Mouse (Mus musculus): ENCODE measurements around the gene Slco2b1. TPM values are rescaled to one million over a fixed set of nuclear protein-coding genes. Genes with fewer than 3 reads are reported as not detected.
A peak's percentile ranks its signal among the peaks of the same experiment; 100 is the strongest.

Gene Slco2b1
- polyA plus RNA-seq, 1 experiment from 2014 or later = 3.4 TPM

DNA sequence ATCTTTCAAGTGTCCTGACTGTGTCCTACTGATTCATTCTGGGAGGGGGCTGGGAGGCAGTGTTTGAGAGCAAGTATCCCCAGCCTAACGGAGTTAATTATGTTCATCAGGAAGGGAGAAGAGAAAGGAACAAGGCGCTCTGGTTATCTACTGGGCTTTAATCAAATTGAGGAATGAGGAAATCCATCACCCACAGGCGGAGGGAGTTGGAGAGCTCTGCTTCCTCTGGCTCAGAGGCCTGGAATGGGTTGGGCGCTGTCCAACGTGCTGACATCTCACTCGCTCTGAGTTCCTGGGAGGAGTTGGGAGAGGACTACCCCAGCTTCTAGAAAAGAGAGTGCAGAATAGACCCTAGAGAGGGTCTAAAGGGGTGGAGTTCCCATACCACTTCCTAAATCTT lies 62.5 kb downstream of the Slco2b1 start:
- no peak overlapping the region for H3K4me3 ChIP-seq (ENCODE audit: low read depth, low read length)
- H3K36me3 ChIP-seq (ENCODE audit: control insufficient read depth, insufficient read depth, low read length) = no peaks in the 10 kb centered on the region
- no peak for ATAC-seq (ENCODE audit: low read depth)
- H3K4me2 ChIP-seq (ENCODE audit: low read depth, low read length) = no peak overlapping the region
- peaks cover 15% of the 10 kb centered on the region for H3K4me1 ChIP-seq (ENCODE audit: control insufficient read depth, insufficient read depth, low read length)
- no peak overlapping the region for H3K27ac ChIP-seq (ENCODE audit: low read depth, low read length)
- H3K9ac ChIP-seq (replicated peaks; ENCODE audit: low read depth, low read length) = no peak overlapping the region
- WGBS = 8% methylated on average over 6 of the region's 6 CpGs
- H3K27me3 ChIP-seq (ENCODE audit: control insufficient read depth, insufficient read depth, low read length) = no peaks in the 10 kb centered on the region
- no peaks in the 10 kb centered on the region for H3K9me3 ChIP-seq (ENCODE audit: control insufficient read depth, low read length)

- no peak for ATAC-seq (ENCODE audit: low read depth)
- H3K9ac ChIP-seq (replicated peaks; ENCODE audit: low read depth, low read length) = no peak overlapping the region
- no peak overlapping the region for H3K27ac ChIP-seq (ENCODE audit: low read depth, low read length)
- no peak overlapping the region for H3K4me3 ChIP-seq (ENCODE audit: low read depth, low read length)
- H3K4me2 ChIP-seq (ENCODE audit: low read depth, low read length) = no peak overlapping the region
- H3K27me3 ChIP-seq (ENCODE audit: control insufficient read depth, insufficient read depth, low read length) = no peaks in the 10 kb centered on the region
- peaks cover 6% of the 10 kb centered on the region; the same call in 1 of the 2 replicates for H3K4me1 ChIP-seq (ENCODE audit: control insufficient read depth, insufficient read depth, low read length)
- WGBS = 79% methylated on average over 7 of the region's 7 CpGs
- H3K36me3 ChIP-seq (ENCODE audit: control insufficient read depth, insufficient read depth, low read length) = no peaks in the 10 kb centered on the region
- H3K9me3 ChIP-seq (ENCODE audit: control insufficient read depth, low read length) = no peaks in the 10 kb centered on the region
These were observed 66.4 kb downstream of the Slco2b1 start for GRCm38 (mm10) chr7:99644701-99645100.

- H3K9me3 ChIP-seq (ENCODE audit: control insufficient read depth, low read length) = no peaks in the 10 kb centered on the region
These were observed 69.1 kb downstream of the Slco2b1 start for GRCm38 (mm10) chr7:99642078-99642477.

GRCm38 (mm10) chr7:99641245-99641644 lies 69.9 kb downstream of the Slco2b1 start:
- Histone ChIP-seq H3K27ac (ENCODE audit: low read depth, low read length) (no peak overlapping the region), H3K36me3 (ENCODE audit: control insufficient read depth, insufficient read depth, low read length) (no peaks in the 10 kb centered on the region), H3K9me3 (ENCODE audit: control insufficient read depth, low read length) (no peaks in the 10 kb centered on the region), H3K4me2 (ENCODE audit: low read depth, low read length) (no peak overlapping the region), H3K4me3 (ENCODE audit: low read depth, low read length) (no peak overlapping the region), H3K4me1 (ENCODE audit: control insufficient read depth, insufficient read depth, low read length) (no peaks in the 10 kb centered on the region), H3K27me3 (ENCODE audit: control insufficient read depth, insufficient read depth, low read length) (no peaks in the 10 kb centered on the region), H3K9ac (replicated peaks; ENCODE audit: low read depth, low read length) (no peak overlapping the region)
- WGBS = 49% methylated on average over 4 of the region's 4 CpGs
- ATAC-seq (ENCODE audit: low read depth) = no peak

More at GRCm38 (mm10) chr7:99642078-99642477, 69.1 kb downstream of the Slco2b1 start:
- no peaks in the 10 kb centered on the region for H3K4me1 ChIP-seq (ENCODE audit: control insufficient read depth, insufficient read depth, low read length)
- 69% methylated on average over 3 of the region's 3 CpGs for WGBS
- H3K4me2 ChIP-seq (ENCODE audit: low read depth, low read length) = no peak overlapping the region
- H3K27ac ChIP-seq (ENCODE audit: low read depth, low read length) = no peak overlapping the region
- H3K36me3 ChIP-seq (ENCODE audit: control insufficient read depth, insufficient read depth, low read length) = no peaks in the 10 kb centered on the region
- no peak overlapping the region for H3K9ac ChIP-seq (replicated peaks; ENCODE audit: low read depth, low read length)
- H3K27me3 ChIP-seq (ENCODE audit: control insufficient read depth, insufficient read depth, low read length) = no peaks in the 10 kb centered on the region
- ATAC-seq (ENCODE audit: low read depth) = no peak
- H3K4me3 ChIP-seq (ENCODE audit: low read depth, low read length) = no peak overlapping the region

DNA sequence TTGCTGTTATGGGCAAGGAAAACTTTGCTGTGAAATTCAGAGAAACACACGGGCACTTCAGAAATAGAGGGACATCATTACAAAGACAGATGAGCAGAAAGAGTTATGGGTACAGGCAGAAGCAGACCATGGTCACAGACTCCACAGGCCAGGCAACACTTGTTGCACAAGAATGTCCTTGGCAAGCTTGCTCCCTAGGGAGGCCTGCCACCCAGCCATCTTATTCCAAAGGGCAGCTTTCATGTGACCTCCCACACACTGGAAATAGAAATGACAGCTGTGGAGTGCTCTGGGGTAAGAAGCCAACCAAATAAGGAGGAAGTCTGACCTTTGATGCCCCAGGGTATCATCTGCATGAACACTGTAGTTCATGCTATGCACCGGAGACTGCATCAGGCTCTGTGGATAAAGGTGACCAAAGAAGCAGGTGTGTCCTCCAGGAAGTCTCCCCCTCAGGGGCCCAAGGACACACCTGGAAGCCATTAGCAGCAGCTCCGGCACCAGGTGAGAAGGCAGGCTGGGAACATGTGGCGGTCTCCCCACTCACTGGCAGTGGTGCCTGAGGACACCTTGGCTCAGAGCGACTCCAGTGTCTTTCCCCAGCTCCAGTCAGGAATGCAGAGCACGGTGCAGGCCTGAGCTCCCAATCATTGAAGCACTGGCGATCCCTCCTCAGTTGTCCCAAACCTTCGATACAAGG lies 77.0 kb downstream of the Slco2b1 start:
- ATAC-seq (ENCODE audit: low read depth) = no peak
- 83% methylated on average over 8 of the region's 8 CpGs for WGBS
- H3K27ac ChIP-seq (ENCODE audit: low read depth, low read length) = no peak overlapping the region

DNA sequence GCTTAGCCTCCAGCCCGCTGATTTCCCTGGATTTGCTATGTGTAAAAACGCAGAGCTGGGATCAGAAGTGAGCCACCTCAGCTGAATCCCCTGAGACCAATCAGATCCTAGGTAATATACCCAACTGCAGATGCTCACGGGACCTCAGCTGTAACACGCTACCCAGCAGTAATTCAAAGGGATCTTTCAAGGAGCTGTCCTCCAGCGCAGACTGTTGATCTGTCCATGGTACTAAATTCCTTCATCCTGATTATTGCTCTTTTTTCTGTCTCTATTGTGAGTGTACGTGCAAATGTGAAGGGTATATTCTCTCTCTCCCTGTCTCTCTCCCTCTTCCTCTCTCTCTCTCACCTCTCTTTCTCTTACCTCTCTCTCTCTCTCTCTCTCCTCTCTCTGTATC lies 78.9 kb downstream of the Slco2b1 start:
- Histone ChIP-seq H3K27me3 (ENCODE audit: control insufficient read depth, insufficient read depth, low read length) (peaks cover 8% of the 10 kb centered on the region), H3K27ac (ENCODE audit: low read depth, low read length) (no peak overlapping the region), H3K4me1 (ENCODE audit: control insufficient read depth, insufficient read depth, low read length) (no peaks in the 10 kb centered on the region; the same call in 1 of the 2 replicates), H3K4me3 (ENCODE audit: low read depth, low read length) (no peak overlapping the region), H3K9me3 (ENCODE audit: control insufficient read depth, low read length) (no peaks in the 10 kb centered on the region), H3K4me2 (ENCODE audit: low read depth, low read length) (no peak overlapping the region), H3K9ac (replicated peaks; ENCODE audit: low read depth, low read length) (no peak overlapping the region), H3K36me3 (ENCODE audit: control insufficient read depth, insufficient read depth, low read length) (no peaks in the 10 kb centered on the region)
- WGBS = 16% methylated on average over 6 of the region's 6 CpGs
- ATAC-seq (ENCODE audit: low read depth) = no peak

More for the DNA sequence above, 77.0 kb downstream of the Slco2b1 start:
- no peaks in the 10 kb centered on the region for H3K4me1 ChIP-seq (ENCODE audit: control insufficient read depth, insufficient read depth, low read length)
- H3K9me3 ChIP-seq (ENCODE audit: control insufficient read depth, low read length) = no peaks in the 10 kb centered on the region
- no peaks in the 10 kb centered on the region for H3K36me3 ChIP-seq (ENCODE audit: control insufficient read depth, insufficient read depth, low read length)
- no peak overlapping the region for H3K9ac ChIP-seq (replicated peaks; ENCODE audit: low read depth, low read length)
- no peak overlapping the region for H3K4me2 ChIP-seq (ENCODE audit: low read depth, low read length)
- no peak overlapping the region for H3K4me3 ChIP-seq (ENCODE audit: low read depth, low read length)
- no peaks in the 10 kb centered on the region for H3K27me3 ChIP-seq (ENCODE audit: control insufficient read depth, insufficient read depth, low read length)

- Histone ChIP-seq H3K4me3 (ENCODE audit: low read depth, low read length) (no peak overlapping the region; the same call in 1 of the 2 replicates), H3K27me3 (ENCODE audit: control insufficient read depth, insufficient read depth, low read length) (peaks cover 27% of the 10 kb centered on the region), H3K4me2 (ENCODE audit: low read depth, low read length) (peak overlapping the region; percentile 86), H3K27ac (ENCODE audit: low read depth, low read length) (no peak overlapping the region), H3K9me3 (ENCODE audit: control insufficient read depth, low read length) (no peaks in the 10 kb centered on the region), H3K36me3 (ENCODE audit: control insufficient read depth, insufficient read depth, low read length) (no peaks in the 10 kb centered on the region), H3K4me1 (ENCODE audit: control insufficient read depth, insufficient read depth, low read length) (peaks cover 12% of the 10 kb centered on the region), H3K9ac (replicated peaks; ENCODE audit: low read depth, low read length) (no peak overlapping the region)
- WGBS = 3% methylated on average over 7 of the region's 7 CpGs
- no peak for ATAC-seq (ENCODE audit: low read depth)
These were observed 83.8 kb downstream of the Slco2b1 start for GRCm38 (mm10) chr7:99627366-99627765.

GRCm38 (mm10) chr7:99626376-99627270 lies 84.5 kb downstream of the Slco2b1 start, which contains the start of gene Tpbgl:
Gene Tpbgl (minus strand): TSS chr7:99627103.
- no peaks in the 10 kb centered on the region for H3K9me3 ChIP-seq (ENCODE audit: control insufficient read depth, low read length)
- peaks cover 27% of the 10 kb centered on the region for H3K27me3 ChIP-seq (ENCODE audit: control insufficient read depth, insufficient read depth, low read length)
- under 1% methylated on average over 67 of the region's 83 CpGs for WGBS
- H3K4me3 ChIP-seq (ENCODE audit: low read depth, low read length) = peak within 1 kb of the TSS; percentile 44
- H3K4me2 ChIP-seq (ENCODE audit: low read depth, low read length) = peak within 1 kb of the TSS; percentile 86
- peak within 1 kb of the TSS; percentile 63 for H3K9ac ChIP-seq (replicated peaks; ENCODE audit: low read depth, low read length)
- peak; percentile 42 for ATAC-seq (ENCODE audit: low read depth)
- H3K27ac ChIP-seq (ENCODE audit: low read depth, low read length) = peak within 1 kb of the TSS; percentile 55
- H3K4me1 ChIP-seq (ENCODE audit: control insufficient read depth, insufficient read depth, low read length) = peaks cover 12% of the 10 kb centered on the region
- no peaks in the 10 kb centered on the region for H3K36me3 ChIP-seq (ENCODE audit: control insufficient read depth, insufficient read depth, low read length)
